Mouse (Mus musculus) heart, postnatal 0 days (tissue): ENCODE results near the gene Gjb1.

Experiments used
- CTCF ChIP-seq: IDR thresholded peaks from 2 replicates; pipeline ENCODE4 v1.5.1; 2016; ENCODE audit warnings: antibody characterized with exemption, control low read depth, low read depth
- EP300 ChIP-seq: IDR thresholded peaks from 2 replicates; pipeline ENCODE4 v1.6.1; 2016; ENCODE audit warnings: antibody characterized with exemption, low read depth

DNA sequence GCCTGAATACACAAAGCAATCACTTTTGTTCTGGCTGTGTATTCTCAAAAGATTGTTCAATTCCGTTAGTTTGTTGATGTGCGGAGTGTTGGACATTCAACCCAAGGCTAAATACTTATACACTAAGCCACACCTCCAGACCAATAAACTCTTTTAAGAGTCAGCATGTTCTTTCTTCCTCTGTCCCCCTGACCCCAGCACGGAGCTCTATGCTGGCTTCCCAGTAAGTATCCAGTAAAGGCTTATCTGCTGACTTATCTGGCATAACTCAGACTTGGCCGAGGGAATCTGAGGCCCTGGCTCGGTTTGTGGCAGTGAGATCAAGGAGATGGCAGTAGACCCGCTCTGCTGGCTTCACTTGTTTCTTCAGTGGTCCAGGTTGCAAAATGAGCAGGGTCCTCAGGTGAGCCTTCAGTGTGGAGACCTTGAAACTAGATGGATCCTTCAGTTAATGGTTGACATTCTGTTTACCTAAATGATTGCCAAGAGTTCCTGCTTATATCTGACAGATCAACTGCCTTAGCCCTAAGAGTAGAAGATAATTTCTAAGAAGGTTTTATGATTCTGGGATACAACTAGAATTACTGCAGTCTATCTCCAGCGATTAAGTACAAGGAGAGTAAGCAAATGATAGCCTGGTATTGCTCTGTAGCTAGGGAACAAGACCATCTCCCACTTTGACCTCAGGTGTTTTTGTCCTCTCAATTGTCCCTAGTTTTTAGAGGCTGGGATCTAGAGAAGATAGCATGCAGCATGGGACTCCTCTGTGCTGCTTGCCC is at the start of gene Gjb1:
- TF ChIP-seq CTCF, result no peak
- TF ChIP-seq EP300, result no peak
